Mouse (Mus musculus) T-helper 2 cell (primary cell): Measurements from ENCODE around the gene Rhbdl2.

Experiments used
- in situ Hi-C: fragments of 300-600 bp; cut with MboI, MseI; formaldehyde crosslinking; loops from one replicate; pipeline ENCODE4 v1.15.1; 2025; ENCODE audit warnings: high pct_unique_total_duplicates

Gene Rhbdl2

GRCm38 (mm10) chr4:123787191-123787985 is at the start of gene Rhbdl2:
Rhbdl2 (plus strand) TSS chr4:123787874.
- in situ Hi-C loops: no loop called here

- in situ Hi-C loops: no loop called here
Observed at GRCm38 (mm10) chr4:123738708-123739107, 49.0 kb upstream of the Rhbdl2 start.

- in situ Hi-C loops: no loop called here
Observed at GRCm38 (mm10) chr4:123742891-123743290, 44.8 kb upstream of the Rhbdl2 start.

GRCm38 (mm10) chr4:123745221-123745775 is 42.4 kb upstream of the Rhbdl2 start:
- in situ Hi-C loops: no loop called here

- in situ Hi-C loops: no loop called here
Observed at GRCm38 (mm10) chr4:123748726-123749415, 38.8 kb upstream of the Rhbdl2 start.

GRCm38 (mm10) chr4:123749484-123750130 is 38.1 kb upstream of the Rhbdl2 start:
- in situ Hi-C loops: loop anchor here (5.0 kb wide), 1 partner anchor 32 kb away; the partner anchor contains the start of gene Ndufs5

- in situ Hi-C loops: loop anchor here (5.0 kb wide), 1 partner anchor 33 kb away; the partner anchor contains the start of gene Ndufs5
Observed at GRCm38 (mm10) chr4:123750152-123750651, 37.5 kb upstream of the Rhbdl2 start, which contains the start of gene Akirin1. Akirin1 (minus strand) TSS chr4:123750345.

GRCm38 (mm10) chr4:123750707-123751312 is 36.9 kb upstream of the Rhbdl2 start:
- in situ Hi-C loops: loop anchor here (5.0 kb wide), 1 partner anchor 34 kb away; the partner anchor contains the start of gene Ndufs5

GRCm38 (mm10) chr4:123758306-123758705 is 29.4 kb upstream of the Rhbdl2 start:
- in situ Hi-C loops: no loop called here

- in situ Hi-C loops: loop anchor here (10.0 kb wide), 1 partner anchor 120 kb away; no protein-coding TSS in a partner anchor
Observed at GRCm38 (mm10) chr4:123765071-123765470, 22.6 kb upstream of the Rhbdl2 start.

GRCm38 (mm10) chr4:123767807-123768206 is 19.9 kb upstream of the Rhbdl2 start:
- in situ Hi-C loops: loop anchor here (10.0 kb wide), 1 partner anchor 117 kb away; no protein-coding TSS in a partner anchor

- in situ Hi-C loops: loop anchor here (10.0 kb wide), 1 partner anchor 117 kb away; no protein-coding TSS in a partner anchor
Observed at GRCm38 (mm10) chr4:123768234-123768633, 19.4 kb upstream of the Rhbdl2 start.

- in situ Hi-C loops: no loop called here
Observed at GRCm38 (mm10) chr4:123792666-123793065, 5.0 kb downstream of the Rhbdl2 start.

- in situ Hi-C loops: no loop called here
Observed at GRCm38 (mm10) chr4:123793136-123793535, 5.5 kb downstream of the Rhbdl2 start.

GRCm38 (mm10) chr4:123795057-123795456 is 7.4 kb downstream of the Rhbdl2 start:
- in situ Hi-C loops: no loop called here

- in situ Hi-C loops: no loop called here
Observed at GRCm38 (mm10) chr4:123797403-123797802, 9.7 kb downstream of the Rhbdl2 start.

GRCm38 (mm10) chr4:123797856-123798255 is 10.2 kb downstream of the Rhbdl2 start:
- in situ Hi-C loops: no loop called here

GRCm38 (mm10) chr4:123803642-123804041 is 16.0 kb downstream of the Rhbdl2 start:
- in situ Hi-C loops: no loop called here

GRCm38 (mm10) chr4:123808304-123808703 is 20.6 kb downstream of the Rhbdl2 start:
- in situ Hi-C loops: no loop called here

- in situ Hi-C loops: no loop called here
Observed at GRCm38 (mm10) chr4:123810475-123811295, 23.0 kb downstream of the Rhbdl2 start.
